14 mouse cellular contexts compared by ENCODE assay signal in the genomic region with DNA sequence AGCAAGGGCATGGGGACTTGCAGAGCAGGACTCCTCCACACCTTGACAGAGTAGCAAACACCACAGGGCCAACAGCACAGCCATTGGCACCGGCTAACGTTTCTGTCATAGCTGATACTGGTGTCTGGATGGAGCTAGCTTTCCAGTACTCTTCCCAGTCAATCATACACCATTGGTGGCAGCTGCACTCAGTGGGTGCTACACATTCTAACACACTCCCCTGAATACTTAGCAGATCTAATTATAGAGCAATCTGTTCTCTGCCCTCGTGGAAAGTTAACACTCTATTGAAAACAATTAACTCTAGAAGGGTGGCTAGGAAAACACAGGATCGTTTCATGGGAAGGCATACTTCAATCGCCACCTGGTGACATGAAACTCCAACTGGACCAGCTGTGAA. TPM values are rescaled to one million over a fixed set of nuclear protein-coding genes. Genes with fewer than 3 reads are reported as not detected.
DNase-seq lines count a peak whose midpoint lies in the region; ATAC-seq and TF ChIP-seq lines count a peak whose summit lies in the region.
"Had no signal": no experiment of that assay in that cellular context is flagged by ENCODE, and none has a peak within 500 bp of the region (broad histone marks: within the 10 kb centered on the region; RNA-seq: fewer than 3 reads in every experiment).

No protein-coding gene starts in this region.

- ATAC-seq in forebrain, embryonic 15.5 days (replicated peaks) = peak; percentile 58; the same call in 1 of the 2 replicates
- ATAC-seq in neural tube, embryonic 15.5 days (ENCODE audit: low FRiP score) = peak; percentile 61; the same call in 1 of the 2 replicates

- no peak overlapping the region for H3K4me2 ChIP-seq in forebrain, embryonic 15.5 days (replicated peaks)
- H3K4me2 ChIP-seq in neural tube, embryonic 15.5 days = no peak overlapping the region
- H3K4me2 ChIP-seq: liver, embryonic 15.5 days had no signal

- no peak overlapping the region for H3K27ac ChIP-seq in forebrain, embryonic 15.5 days (replicated peaks)
- H3K27ac ChIP-seq in forebrain, embryonic 10.5 days = no peak overlapping the region
- no peak overlapping the region for H3K27ac ChIP-seq in neural tube, embryonic 15.5 days (replicated peaks)
- peak overlapping the region; percentile 18; the same call in 1 of the 2 replicates for H3K27ac ChIP-seq in left cerebral cortex, adult 2 months
- H3K27ac ChIP-seq: liver, embryonic 15.5 days had no signal

- H3K4me3 ChIP-seq in forebrain, embryonic 15.5 days = no peak overlapping the region
- no peak overlapping the region for H3K4me3 ChIP-seq in forebrain, embryonic 10.5 days
- no peak overlapping the region for H3K4me3 ChIP-seq in neural tube, embryonic 15.5 days (replicated peaks)
- no peak overlapping the region for H3K4me3 ChIP-seq in left cerebral cortex, adult 2 months
- H3K4me3 ChIP-seq: liver, embryonic 15.5 days had no signal

- WGBS in forebrain, embryonic 15.5 days = 38% methylated on average over 5 of the region's 5 CpGs
- 82% methylated on average over 5 of the region's 5 CpGs for WGBS in forebrain, embryonic 10.5 days
- WGBS in neural tube, embryonic 15.5 days = 60% methylated on average over 5 of the region's 5 CpGs

- no peaks in the 10 kb centered on the region for H3K4me1 ChIP-seq in forebrain, embryonic 15.5 days
- H3K4me1 ChIP-seq in forebrain, embryonic 10.5 days = peaks cover 13% of the 10 kb centered on the region
- no peaks in the 10 kb centered on the region for H3K4me1 ChIP-seq in neural tube, embryonic 15.5 days
- H3K4me1 ChIP-seq: liver, embryonic 15.5 days had no signal

- intact Hi-C loops in left cerebral cortex, adult 2 months (cut with DNase I) = loop anchor here (5.0 kb wide), 1 partner anchor 86 kb away; no protein-coding TSS in a partner anchor

- no peaks in the 10 kb centered on the region for H3K9me3 ChIP-seq in forebrain, embryonic 15.5 days
- no peaks in the 10 kb centered on the region for H3K9me3 ChIP-seq in forebrain, embryonic 10.5 days
- no peaks in the 10 kb centered on the region for H3K9me3 ChIP-seq in neural tube, embryonic 15.5 days (replicated peaks)
- H3K9me3 ChIP-seq: liver, embryonic 15.5 days had no signal

- no peak for TF ChIP-seq CTCF in left cerebral cortex, adult 2 months (IDR thresholded peaks at IDR 0.05)

- no peaks in the 10 kb centered on the region for H3K36me3 ChIP-seq in forebrain, embryonic 15.5 days
- H3K36me3 ChIP-seq in forebrain, embryonic 10.5 days (replicated peaks) = no peaks in the 10 kb centered on the region
- no peaks in the 10 kb centered on the region for H3K36me3 ChIP-seq in neural tube, embryonic 15.5 days
- H3K36me3 ChIP-seq: liver, embryonic 15.5 days had no signal

- DNase-seq in forebrain, embryonic 10.5 days (ENCODE audit: extremely low spot score, low spot score) = no peak
- DNase-seq in neural tube, embryonic 10.5 days (ENCODE audit: extremely low spot score, low spot score) = no peak
- DNase-seq in left cerebral cortex, adult 2 months (ENCODE audit: extremely low spot score in 1 of 2, low spot score in 2 of 2) = peak; percentile 17 to 25
- no peak for DNase-seq in urinary bladder, postnatal 36 days (ENCODE audit: low spot score in 2 of 2)
- no peak for DNase-seq in urinary bladder, adult 18-20 months (ENCODE audit: low spot score in 2 of 2)
- no peak for DNase-seq in gastrocnemius, postnatal 10 days
- DNase-seq: adrenal gland, postnatal 10 days; cerebellum, adult 9-10 months; gastrocnemius, postnatal 25 days; thymus, adult 2 months had no signal

- no peak overlapping the region for H3K9ac ChIP-seq in forebrain, embryonic 15.5 days (replicated peaks)
- no peak overlapping the region for H3K9ac ChIP-seq in neural tube, embryonic 15.5 days (replicated peaks)
- H3K9ac ChIP-seq: liver, embryonic 15.5 days had no signal

- H3K27me3 ChIP-seq in forebrain, embryonic 15.5 days = no peaks in the 10 kb centered on the region
- no peaks in the 10 kb centered on the region for H3K27me3 ChIP-seq in forebrain, embryonic 10.5 days (ENCODE audit: poor library complexity, severe bottlenecking)
- H3K27me3 ChIP-seq in neural tube, embryonic 15.5 days (replicated peaks) = no peaks in the 10 kb centered on the region
- H3K27me3 ChIP-seq: liver, embryonic 15.5 days had no signal

RNA-seq across cellular contexts. Expression of gene Adamts16, which starts 43.2 kb away (rescaled TPM):
- 0.45 and 0.65 TPM in 2 replicates for polyA plus RNA-seq in forebrain, embryonic 15.5 days (2015; fragmentation: Nextera tagmentation; extraction: Ambion mirVana)
- 0.11 and 0.17 TPM in 2 replicates for polyA plus RNA-seq in forebrain, embryonic 10.5 days (2016; fragmentation: Nextera tagmentation; extraction: Ambion mirVana)
- polyA plus RNA-seq in neural tube, embryonic 15.5 days (2015; fragmentation: Nextera tagmentation; extraction: Ambion mirVana) = 6.3 and 7.0 TPM in 2 replicates
- 1 to 10 TPM; 5.5 to 5.7 TPM for total RNA-seq in left cerebral cortex, adult 2 months (2021)
- total RNA-seq in gastrocnemius, postnatal 10 days (2021) = 1 to 10 TPM; 1.7 TPM
- total RNA-seq: megakaryocyte-erythroid progenitor cell, adult 5-6 weeks had no signal

Comparison
In these comparisons a context has a peak if more than half of its experiments do, and no peak if none do; other contexts are left out.
1. DNase-seq: peak in left cerebral cortex, adult 2 months (2 of 2); none in forebrain, embryonic 10.5 days (single experiment), neural tube, embryonic 10.5 days (single experiment), urinary bladder, postnatal 36 days (0 of 2), urinary bladder, adult 18-20 months (0 of 2) and gastrocnemius, postnatal 10 days (single experiment).